Mouse (Mus musculus): ENCODE measurements around the gene Gm8257. TPM values are rescaled to one million over a fixed set of nuclear protein-coding genes. Genes with fewer than 3 reads are reported as not detected.

Gene Gm8257
- polyA plus RNA-seq (2014; fragmentation: Illumina TruSeq; extraction: RNeasy Lipid Tissue Mini Kit (QIAGEN cat#74804); ENCODE audit: low read depth, low replicate concordance): not detected

DNA sequence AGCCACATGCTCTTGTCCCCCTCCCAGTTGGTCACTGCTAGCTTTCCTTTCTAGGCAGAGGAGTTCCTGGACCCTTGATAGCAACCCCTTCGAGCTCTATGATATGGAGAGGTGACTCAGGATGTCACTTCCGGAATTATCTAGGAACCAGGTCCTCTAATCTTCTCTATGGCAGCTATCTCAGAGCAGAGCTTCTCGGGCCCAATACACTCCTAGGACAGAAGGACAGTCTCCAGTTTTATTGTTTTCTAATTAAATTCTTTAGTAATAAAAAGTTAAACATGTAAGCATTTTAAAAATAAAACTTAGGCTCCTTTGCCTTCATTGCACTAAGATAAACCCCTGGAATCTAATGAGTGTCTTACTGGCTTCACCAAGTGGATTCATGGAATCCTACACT is at the start of gene Gm8257:
Gene Gm8257 (minus strand): TSS at position 101 of the 400 bp plus-strand sequence.

DNA sequence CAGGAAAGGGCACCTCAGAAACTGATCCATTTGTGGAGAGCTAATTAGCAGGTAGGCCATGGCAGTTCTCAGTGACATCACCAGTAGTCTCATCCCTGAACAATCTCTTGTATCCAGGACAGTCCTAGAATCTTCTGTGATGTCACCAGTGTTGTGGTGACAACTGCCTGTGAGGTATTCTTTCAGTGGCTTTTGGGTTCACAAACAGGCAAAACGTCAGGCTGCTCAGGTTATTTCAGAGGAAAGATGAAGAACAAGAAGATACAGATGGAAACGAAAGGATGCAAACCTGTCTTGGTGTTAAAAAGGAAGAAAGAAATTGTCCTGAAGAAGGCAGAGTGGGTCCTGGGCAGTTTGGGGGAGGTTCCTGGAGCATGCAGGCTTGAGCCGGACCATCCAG is 44.0 kb upstream of the Gm8257 start, which contains the start of gene Gm8267:
Gene Gm8267 (minus strand): TSS at position 101 of the 400 bp plus-strand sequence.

DNA sequence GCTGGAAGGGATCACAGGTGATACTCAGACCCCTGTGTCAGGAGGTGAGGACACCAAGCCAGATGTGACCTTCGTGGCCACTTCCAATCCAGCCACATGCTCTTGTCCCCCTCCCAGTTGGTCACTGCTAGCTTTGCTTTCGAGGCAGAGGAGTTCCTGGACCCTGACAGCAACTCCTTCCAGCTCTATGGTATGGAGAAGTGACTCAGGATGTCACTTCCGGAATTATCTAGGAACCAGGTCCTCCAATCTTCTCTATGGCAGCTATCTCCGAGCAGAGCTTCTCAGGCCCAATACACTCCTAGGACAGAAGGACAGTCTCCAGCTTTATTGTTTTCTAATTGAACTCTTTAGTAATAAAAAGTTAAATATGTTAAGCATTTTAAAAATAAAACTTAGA is 78.5 kb downstream of the Gm8257 start, which contains the start of gene Gm5624:
Gene Gm5624 (minus strand): TSS at position 202 of the 400 bp plus-strand sequence.

Other genes starting within 250 kb of the Gm8257 start
- gene BC061237, start 214.0 kb downstream of the Gm8257 start, polyA plus RNA-seq (2014; fragmentation: Illumina TruSeq; extraction: RNeasy Lipid Tissue Mini Kit (QIAGEN cat#74804); ENCODE audit: low read depth, low replicate concordance): not detected
- gene Gm17093, start 188.2 kb downstream of the Gm8257 start, polyA plus RNA-seq (2014; fragmentation: Illumina TruSeq; extraction: RNeasy Lipid Tissue Mini Kit (QIAGEN cat#74804); ENCODE audit: low read depth, low replicate concordance): not detected
- gene Gm8247, start 123.3 kb downstream of the Gm8257 start, polyA plus RNA-seq (2014; fragmentation: Illumina TruSeq; extraction: RNeasy Lipid Tissue Mini Kit (QIAGEN cat#74804); ENCODE audit: low read depth, low replicate concordance): not detected
- gene Gm5624, start 78.5 kb downstream of the Gm8257 start, polyA plus RNA-seq (2014; fragmentation: Illumina TruSeq; extraction: RNeasy Lipid Tissue Mini Kit (QIAGEN cat#74804); ENCODE audit: low read depth, low replicate concordance): not detected
- gene Gm8267, start 43.9 kb upstream of the Gm8257 start, polyA plus RNA-seq (2014; fragmentation: Illumina TruSeq; extraction: RNeasy Lipid Tissue Mini Kit (QIAGEN cat#74804); ENCODE audit: low read depth, low replicate concordance): not detected
- gene Ptgdr, start 152.9 kb upstream of the Gm8257 start, polyA plus RNA-seq (2014; fragmentation: Illumina TruSeq; extraction: RNeasy Lipid Tissue Mini Kit (QIAGEN cat#74804); ENCODE audit: low read depth, low replicate concordance): not detected